Mouse (Mus musculus) retina, adult 2 months (tissue): ENCODE data around the gene Prkar2a.

ENCODE experiments used
- DNase-seq: peaks from one replicate; pipeline ENCODE4 v3.0.0-alpha.2; 2012; ENCODE audit warnings: low read depth, low spot score

Prkar2a gene

GRCm38 (mm10) chr9:108752142-108752920 is 63.2 kb downstream of the Prkar2a start:
- no peak for DNase-seq

- peak; percentile 32 for DNase-seq
These were observed 64.2 kb downstream of the Prkar2a start for GRCm38 (mm10) chr9:108753326-108753725.

GRCm38 (mm10) chr9:108753976-108754375 is 64.9 kb downstream of the Prkar2a start:
- no peak for DNase-seq

- no peak for DNase-seq
These were observed 65.3 kb downstream of the Prkar2a start for GRCm38 (mm10) chr9:108754423-108754822.

GRCm38 (mm10) chr9:108757406-108757805 is 68.3 kb downstream of the Prkar2a start:
- DNase-seq: no peak

- no peak for DNase-seq
These were observed 70.0 kb downstream of the Prkar2a start for GRCm38 (mm10) chr9:108759121-108759520.

- peak; percentile 48 for DNase-seq
These were observed 70.7 kb downstream of the Prkar2a start for GRCm38 (mm10) chr9:108759805-108760204.

- no peak for DNase-seq
These were observed 72.4 kb downstream of the Prkar2a start for GRCm38 (mm10) chr9:108761561-108761960.

- no peak for DNase-seq
These were observed 75.9 kb downstream of the Prkar2a start for GRCm38 (mm10) chr9:108764971-108765370.

GRCm38 (mm10) chr9:108776614-108777013 is 87.5 kb downstream of the Prkar2a start:
- DNase-seq: no peak

GRCm38 (mm10) chr9:108777276-108777675 is 88.2 kb downstream of the Prkar2a start:
- no peak for DNase-seq

- DNase-seq: no peak
These were observed 91.8 kb downstream of the Prkar2a start for GRCm38 (mm10) chr9:108780959-108781358.

- DNase-seq: no peak
These were observed 92.8 kb downstream of the Prkar2a start for GRCm38 (mm10) chr9:108781891-108782290.

GRCm38 (mm10) chr9:108782836-108783547 is 93.9 kb downstream of the Prkar2a start:
- DNase-seq: no peak

- peak; percentile 85 for DNase-seq
These were observed 94.7 kb downstream of the Prkar2a start, which contains the start of gene Ip6k2 for GRCm38 (mm10) chr9:108783548-108784463. Ip6k2 (plus strand) TSS chr9:108783796.

GRCm38 (mm10) chr9:108785416-108785815 is 96.3 kb downstream of the Prkar2a start:
- no peak for DNase-seq

GRCm38 (mm10) chr9:108786494-108786893 is 97.4 kb downstream of the Prkar2a start:
- DNase-seq: no peak

GRCm38 (mm10) chr9:108787080-108787479 is 98.0 kb downstream of the Prkar2a start:
- no peak for DNase-seq

GRCm38 (mm10) chr9:108788713-108789112 is 99.6 kb downstream of the Prkar2a start:
- no peak for DNase-seq

GRCm38 (mm10) chr9:108792307-108792706 is 103.2 kb downstream of the Prkar2a start:
- DNase-seq: no peak

- DNase-seq: no peak
These were observed 103.6 kb downstream of the Prkar2a start for GRCm38 (mm10) chr9:108792730-108793129.

- peak; percentile 77 for DNase-seq
These were observed 106.2 kb downstream of the Prkar2a start for GRCm38 (mm10) chr9:108795281-108795680.
